Mouse (Mus musculus) lung, postnatal 0 days (tissue): ENCODE results near the gene Fancc.

Source experiments
- CTCF ChIP-seq: IDR thresholded peaks from 2 replicates; pipeline ENCODE4 v1.5.1; 2016; ENCODE audit warnings: antibody characterized with exemption, mild to moderate bottlenecking
- EP300 ChIP-seq: IDR thresholded peaks from 2 replicates; pipeline ENCODE4 v1.6.1; 2016; ENCODE audit warnings: antibody characterized with exemption, mild to moderate bottlenecking, control low read depth

DNA sequence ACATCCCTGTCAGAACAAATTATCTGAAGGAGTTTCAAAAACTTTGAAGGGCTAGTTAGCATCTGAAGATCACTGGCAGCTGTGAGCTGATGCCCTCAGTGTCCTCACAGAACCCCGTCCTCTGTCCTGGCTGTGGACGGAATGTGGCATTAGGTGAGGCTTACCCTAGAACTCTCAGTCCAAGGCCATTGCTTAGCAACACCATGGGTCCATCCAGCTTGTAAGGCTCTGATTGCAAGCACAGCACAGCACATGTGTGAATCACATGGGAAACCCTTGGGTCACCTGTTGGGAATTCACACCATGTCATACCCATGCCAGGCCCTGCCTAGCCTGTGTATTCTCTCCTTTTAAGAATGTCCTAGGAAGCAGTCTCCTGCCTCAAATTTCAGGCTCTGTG is 200.1 kb downstream of the Fancc start:
- TF ChIP-seq CTCF (no peak), EP300 (no peak)
